Mouse (Mus musculus) adrenal gland, postnatal 25 days (tissue): ENCODE measurements around the gene 6720489N17Rik. TPM values are rescaled to one million over a fixed set of nuclear protein-coding genes. Genes with fewer than 3 reads are reported as not detected.
"Not testable (repeated sequence)": the region's sequence is repeated elsewhere in the genome, so short reads cannot be mapped to it uniquely, and the experiment has no call there.

Experiments used
- DNase-seq: peaks from one replicate; pipeline ENCODE4 v3.0.0; 2021; ENCODE audit warnings: mixed read lengths
- long read RNA-seq: library from polyadenylated mRNA; stranded (forward); transcript quantifications from one replicate; pipeline ENCODE4 v2.0.0, GENCODE M21; 2021
- microRNA-seq, 2 experiments: library from miRNA; unstranded; fragments of <30 nt; microRNA quantifications; one replicate each; pipeline ENCODE4 v1.2.0; 2021
- total RNA-seq: library from RNA; stranded (reverse); gene quantifications from 2 replicates; pipeline ENCODE4 v1.2.3, GENCODE M21; 2021

Gene 6720489N17Rik
- total RNA-seq, result 0.95 and 2.3 TPM in 2 replicates
- long read RNA-seq, result 0 reads

- peak; percentile 69 for DNase-seq
Measured at GRCm38 (mm10) chr13:62623577-62624276, at the start of gene 6720489N17Rik. TSS of gene 6720489N17Rik (minus strand) at chr13:62624182.

- no peak for DNase-seq
Measured at GRCm38 (mm10) chr13:62653369-62653743, 29.4 kb upstream of the 6720489N17Rik start.

- peak; percentile 43 for DNase-seq
Measured at GRCm38 (mm10) chr13:62652681-62653368, 28.8 kb upstream of the 6720489N17Rik start.

- DNase-seq, result not testable (repeated sequence)
Measured at GRCm38 (mm10) chr13:62627071-62627470, 3.1 kb upstream of the 6720489N17Rik start.

GRCm38 (mm10) chr13:62624277-62624665 lies 289 bp upstream of the 6720489N17Rik start:
- not testable (repeated sequence) for DNase-seq

GRCm38 (mm10) chr13:62617449-62617848 lies 6.5 kb downstream of the 6720489N17Rik start:
- not testable (repeated sequence) for DNase-seq

GRCm38 (mm10) chr13:62571099-62571498 lies 52.9 kb downstream of the 6720489N17Rik start, which contains the start of gene Zfp934:
TSS of gene Zfp934 (minus strand) at chr13:62571199.
- DNase-seq, result not testable (repeated sequence)

GRCm38 (mm10) chr13:62561696-62562095 lies 62.3 kb downstream of the 6720489N17Rik start:
- DNase-seq, result not testable (repeated sequence)

GRCm38 (mm10) chr13:62558189-62559110 lies 65.5 kb downstream of the 6720489N17Rik start, which contains the start of gene Zfp935:
TSS of gene Zfp935 (minus strand) at chr13:62558511.
- peak; percentile 60 for DNase-seq

Small RNA genes lying within 50 kb of the gene (microRNA-seq; reads per million reads assigned to microRNA genes)
- 0 reads per million in 2 experiments for gene Gm24020

Other genes starting within 250 kb of the 6720489N17Rik start
- gene Gm3604, start 241.0 kb downstream of the 6720489N17Rik start, total RNA-seq, result 1.7 and 1.8 TPM in 2 replicates
- 11.7 and 17.2 TPM in 2 replicates for gene Gm49359, start 157.3 kb downstream of the 6720489N17Rik start, total RNA-seq
- gene Zfp935, start 65.7 kb downstream of the 6720489N17Rik start, total RNA-seq, result not detected in 2 replicates
- gene Zfp934, start 53.0 kb downstream of the 6720489N17Rik start, total RNA-seq, result 6.5 and 9.3 TPM in 2 replicates
- gene Platr25, start 136.5 kb upstream of the 6720489N17Rik start, total RNA-seq, result 6.4 and 9.1 TPM in 2 replicates
- gene Gm5141, start 161.6 kb upstream of the 6720489N17Rik start, total RNA-seq, result 2.6 and 2.8 TPM in 2 replicates
- 2.9 and 3.2 TPM in 2 replicates for gene Fbp2, start 234.2 kb upstream of the 6720489N17Rik start, total RNA-seq